Mouse (Mus musculus) myocyte (in vitro differentiated cells): ENCODE data around the gene Eno4. TPM values are rescaled to one million over a fixed set of nuclear protein-coding genes. Genes with fewer than 3 reads are reported as not detected.

ENCODE experiments used
- H3K27me3 ChIP-seq: one replicate; pipeline ENCODE4 v1.6.1; 2011; ENCODE audit not compliant: control insufficient read depth, insufficient read depth, insufficient read length
- H3K36me3 ChIP-seq: one replicate; pipeline ENCODE4 v1.6.1; 2011; ENCODE audit not compliant: control insufficient read depth, insufficient read depth
- H3K4me2 ChIP-seq: one replicate; pipeline ENCODE4 v1.6.1; 2011; ENCODE audit warnings: low read depth, control low read depth
- H3K4me3 ChIP-seq: one replicate; pipeline ENCODE4 v1.5.1; 2011; ENCODE audit warnings: mild to moderate bottlenecking, control low read depth, moderate library complexity
- H3K79me2 ChIP-seq: one replicate; pipeline ENCODE4 v1.6.1; 2011; ENCODE audit not compliant: control insufficient read depth, insufficient read depth
- H3ac ChIP-seq: one replicate; pipeline ENCODE4 v1.6.1; 2011; ENCODE audit not compliant: control insufficient read depth, insufficient read length
- CEBPB ChIP-seq: IDR thresholded peaks from 2 replicates; pipeline ENCODE4 v1.6.1; 2011; ENCODE audit warnings: mild to moderate bottlenecking, moderate library complexity; ENCODE audit not compliant: poor library complexity, insufficient read depth, severe bottlenecking
- E2F4 ChIP-seq: IDR thresholded peaks from one replicate; pipeline ENCODE4 v1.6.1; 2011; ENCODE audit warnings: mild to moderate bottlenecking, control low read depth, moderate library complexity; ENCODE audit not compliant: insufficient read depth
- MAX ChIP-seq: IDR thresholded peaks from one replicate; pipeline ENCODE4 v1.6.1; 2011; ENCODE audit warnings: low read depth, mild to moderate bottlenecking, control low read depth
- MYOD1 ChIP-seq, 3 experiments: IDR thresholded peaks; one replicate each; pipeline ENCODE4 v1.6.1; 2011; ENCODE audit warnings: control low read depth in 2 of 3, low read depth in 2 of 3, mild to moderate bottlenecking in 2 of 3, moderate library complexity in 1 of 3; ENCODE audit not compliant: insufficient read length in 2 of 3, control insufficient read depth in 1 of 3
- MYOG ChIP-seq, 3 experiments: IDR thresholded peaks; one replicate each; pipeline ENCODE4 v1.6.1; 2011; ENCODE audit warnings: control low read depth in 2 of 3, low read depth in 2 of 3, mild to moderate bottlenecking in 2 of 3; ENCODE audit not compliant: insufficient read length in 2 of 3, control insufficient read depth in 1 of 3, insufficient read depth in 1 of 3
- POLR2A ChIP-seq: IDR thresholded peaks from one replicate; pipeline ENCODE4 v1.6.1; 2011; ENCODE audit warnings: low read depth, mild to moderate bottlenecking, control low read depth, moderate library complexity; ENCODE audit not compliant: insufficient read length
- POLR2AphosphoS2 ChIP-seq: IDR thresholded peaks from one replicate; pipeline ENCODE4 v1.6.1; 2011; ENCODE audit warnings: low read depth, control low read depth; ENCODE audit not compliant: insufficient read length
- REST ChIP-seq: IDR thresholded peaks from one replicate; pipeline ENCODE4 v1.6.1; 2011; ENCODE audit warnings: mild to moderate bottlenecking, control low read depth, moderate library complexity; ENCODE audit not compliant: insufficient read depth, insufficient read length
- SRF ChIP-seq: IDR thresholded peaks from one replicate; pipeline ENCODE4 v1.6.1; 2011; ENCODE audit warnings: low read depth; ENCODE audit not compliant: control insufficient read depth, insufficient read length
- TCF12 ChIP-seq: IDR thresholded peaks from one replicate; pipeline ENCODE4 v1.6.1; 2011; ENCODE audit warnings: mild to moderate bottlenecking, control low read depth; ENCODE audit not compliant: poor library complexity, insufficient read depth, severe bottlenecking
- TCF3 ChIP-seq: IDR thresholded peaks from one replicate; pipeline ENCODE4 v1.6.1; 2011; ENCODE audit warnings: low read depth, control low read depth; ENCODE audit not compliant: insufficient read length
- USF1 ChIP-seq: IDR thresholded peaks from one replicate; pipeline ENCODE4 v1.6.1; 2011; ENCODE audit warnings: low read depth, mild to moderate bottlenecking, control low read depth, moderate library complexity
- polyA plus RNA-seq: library from polyadenylated mRNA; unstranded; fragments of >200 nt; fragmentation: generic; extraction: Trizol; gene quantifications from one replicate; pipeline ENCODE4 v1.2.1, GENCODE M21; 2012; ENCODE audit warnings: missing spikeins

Eno4 gene
- polyA plus RNA-seq, 1 experiment: 0.13 TPM

GRCm38 (mm10) chr19:58951521-58951920, 8.3 kb downstream of the Eno4 start:
- TF ChIP-seq SRF (no peak), POLR2AphosphoS2 (no peak), CEBPB (no peak), MYOG (IDR thresholded peaks at IDR 0.05; ENCODE audit: control insufficient read depth in 1 of 3, insufficient read depth in 1 of 3, insufficient read length in 2 of 3, low read depth in 2 of 3) (no peak), MYOD1 (IDR thresholded peaks at IDR 0.05; ENCODE audit: control insufficient read depth in 1 of 3, insufficient read length in 2 of 3, low read depth in 2 of 3) (no peak), TCF3 (no peak), POLR2A (no peak), USF1 (no peak), E2F4 (no peak), TCF12 (no peak), MAX (no peak), REST (no peak)
- H3K4me2 ChIP-seq: no peak overlapping the region
- no peaks in the 10 kb centered on the region for H3K36me3 ChIP-seq
- no peaks in the 10 kb centered on the region for H3K79me2 ChIP-seq
- H3K4me3 ChIP-seq: no peak overlapping the region
- H3K27me3 ChIP-seq: no peaks in the 10 kb centered on the region
- no peak overlapping the region for H3ac ChIP-seq

GRCm38 (mm10) chr19:58952236-58952635, 9.0 kb downstream of the Eno4 start:
- TF ChIP-seq POLR2AphosphoS2 (no peak), MYOD1 (IDR thresholded peaks at IDR 0.05; ENCODE audit: control insufficient read depth in 1 of 3, insufficient read length in 2 of 3, low read depth in 2 of 3) (no peak), TCF3 (no peak), POLR2A (no peak), USF1 (no peak), E2F4 (no peak), CEBPB (no peak)
- Histone ChIP-seq H3K4me3 (no peak overlapping the region), H3K27me3 (no peaks in the 10 kb centered on the region), H3K79me2 (no peaks in the 10 kb centered on the region), H3K36me3 (no peaks in the 10 kb centered on the region), H3ac (no peak overlapping the region), H3K4me2 (no peak overlapping the region)

- Histone ChIP-seq H3K4me3 (no peak overlapping the region), H3K4me2 (no peak overlapping the region), H3K27me3 (no peaks in the 10 kb centered on the region), H3ac (no peak overlapping the region), H3K79me2 (no peaks in the 10 kb centered on the region), H3K36me3 (no peaks in the 10 kb centered on the region)
- no peak for TF ChIP-seq SRF
- no peak for TF ChIP-seq CEBPB
- TF ChIP-seq MYOG (IDR thresholded peaks at IDR 0.05; ENCODE audit: control insufficient read depth in 1 of 3, insufficient read depth in 1 of 3, insufficient read length in 2 of 3, low read depth in 2 of 3): no peak
- no peak for TF ChIP-seq TCF12
- no peak for TF ChIP-seq REST
- no peak for TF ChIP-seq USF1
- TF ChIP-seq E2F4: no peak
- TF ChIP-seq MYOD1 (IDR thresholded peaks at IDR 0.05; ENCODE audit: control insufficient read depth in 1 of 3, insufficient read length in 2 of 3, low read depth in 2 of 3): no peak
- no peak for TF ChIP-seq POLR2AphosphoS2
- no peak for TF ChIP-seq MAX
- no peak for TF ChIP-seq TCF3
- TF ChIP-seq POLR2A: no peak
Measured at GRCm38 (mm10) chr19:58954779-58955178, 11.6 kb downstream of the Eno4 start.

GRCm38 (mm10) chr19:58963011-58963410, 19.8 kb downstream of the Eno4 start:
- Histone ChIP-seq H3K27me3 (no peaks in the 10 kb centered on the region), H3K79me2 (no peaks in the 10 kb centered on the region), H3K4me3 (no peak overlapping the region), H3K4me2 (no peak overlapping the region), H3K36me3 (no peaks in the 10 kb centered on the region), H3ac (no peak overlapping the region)
- TF ChIP-seq CEBPB: no peak
- no peak for TF ChIP-seq POLR2AphosphoS2
- no peak for TF ChIP-seq POLR2A
- TF ChIP-seq TCF3: no peak
- no peak for TF ChIP-seq MYOD1 (IDR thresholded peaks at IDR 0.05; ENCODE audit: control insufficient read depth in 1 of 3, insufficient read length in 2 of 3, low read depth in 2 of 3)
- no peak for TF ChIP-seq MYOG (IDR thresholded peaks at IDR 0.05; ENCODE audit: control insufficient read depth in 1 of 3, insufficient read depth in 1 of 3, insufficient read length in 2 of 3, low read depth in 2 of 3)
- no peak for TF ChIP-seq USF1
- TF ChIP-seq TCF12: no peak
- TF ChIP-seq REST: no peak
